Comparison of ENCODE assay signal across 9 mouse cellular contexts in the genomic region with DNA sequence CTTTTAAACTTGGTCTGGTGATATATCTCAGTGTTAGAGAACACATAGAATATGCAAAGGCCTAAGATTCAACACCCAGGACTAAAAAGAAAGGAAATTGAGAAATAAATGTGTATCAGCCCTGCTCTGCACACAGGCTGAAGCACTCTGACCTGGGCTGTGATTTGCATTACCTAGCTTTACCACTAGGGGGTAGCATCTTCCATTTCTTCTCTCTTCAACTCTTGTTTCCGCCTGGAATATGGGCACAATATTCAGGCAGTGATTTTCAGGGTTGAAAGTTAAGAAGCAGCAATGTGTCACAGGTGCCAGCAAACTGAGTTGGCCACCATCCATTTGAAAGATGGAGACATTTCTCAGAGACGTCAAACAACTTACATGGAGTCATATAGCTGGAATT. TPM values are rescaled to one million over a fixed set of nuclear protein-coding genes. Genes with fewer than 3 reads are reported as not detected.
DNase-seq lines count a peak whose midpoint lies in the region; ATAC-seq and TF ChIP-seq lines count a peak whose summit lies in the region.
"Had no signal": no experiment of that assay in that cellular context is flagged by ENCODE, and none has a peak within 500 bp of the region (broad histone marks: within the 10 kb centered on the region; RNA-seq: fewer than 3 reads in every experiment).

No protein-coding gene starts in this region.

- no peaks in the 10 kb centered on the region for H3K4me1 ChIP-seq in forebrain, embryonic 14.5 days (ENCODE audit: control insufficient read depth, insufficient read depth, low read length)
- no peaks in the 10 kb centered on the region for H3K4me1 ChIP-seq in forebrain, embryonic 11.5 days (replicated peaks; ENCODE audit: control insufficient read depth, insufficient read depth, low read length)
- H3K4me1 ChIP-seq in lung, adult 2 months (ENCODE audit: control insufficient read depth, insufficient read depth, low read length): no peaks in the 10 kb centered on the region
- H3K4me1 ChIP-seq: heart, embryonic 15.5 days had no signal

- H3K4me2 ChIP-seq in forebrain, embryonic 14.5 days (ENCODE audit: low read length): no peak overlapping the region
- H3K4me2 ChIP-seq in forebrain, embryonic 11.5 days (ENCODE audit: low read depth, low read length, severe bottlenecking): no peak overlapping the region
- H3K4me2 ChIP-seq: heart, embryonic 15.5 days had no signal

- DNase-seq in forebrain, embryonic 14.5 days (ENCODE audit: low spot score): peak; percentile 37
- DNase-seq in forebrain, embryonic 11.5 days (ENCODE audit: low spot score): no peak
- peak; percentile 3 for DNase-seq in lung, adult 2 months
- DNase-seq in lung, postnatal 4 days: no peak
- DNase-seq in embryo, embryonic 11 days: peak; percentile 41
- peak; percentile 43 for DNase-seq in mesoderm, embryonic 11.5 days (ENCODE audit: low read depth, low spot score)
- DNase-seq in frontal cortex, postnatal 14 days (ENCODE audit: low spot score in 2 of 2): no peak
- DNase-seq in right cerebral cortex, postnatal 36 days (ENCODE audit: low spot score in 2 of 2): no peak

- H3K36me3 ChIP-seq in forebrain, embryonic 14.5 days (ENCODE audit: control insufficient read depth, insufficient read depth, low read length): no peaks in the 10 kb centered on the region
- H3K36me3 ChIP-seq in forebrain, embryonic 11.5 days (ENCODE audit: control insufficient read depth, insufficient read depth, low read length): no peaks in the 10 kb centered on the region
- H3K36me3 ChIP-seq: heart, embryonic 15.5 days had no signal

- H3K9ac ChIP-seq in forebrain, embryonic 14.5 days (ENCODE audit: low read length): no peak overlapping the region
- no peak overlapping the region for H3K9ac ChIP-seq in forebrain, embryonic 11.5 days (ENCODE audit: low read length)
- H3K9ac ChIP-seq: heart, embryonic 15.5 days had no signal

- no peak overlapping the region for H3K4me3 ChIP-seq in forebrain, embryonic 14.5 days (ENCODE audit: low read depth, low read length)
- H3K4me3 ChIP-seq in forebrain, embryonic 11.5 days (ENCODE audit: low read depth, low read length): no peak overlapping the region
- H3K4me3 ChIP-seq in lung, adult 2 months (replicated peaks; ENCODE audit: extremely low read depth, low read depth, low read length): no peak overlapping the region
- H3K4me3 ChIP-seq: heart, embryonic 15.5 days had no signal

- no peak overlapping the region for H3K27ac ChIP-seq in forebrain, embryonic 14.5 days (ENCODE audit: low read depth, low read length)
- H3K27ac ChIP-seq in forebrain, embryonic 11.5 days (ENCODE audit: low read depth, low read length): no peak overlapping the region
- H3K27ac ChIP-seq: heart, embryonic 15.5 days had no signal

- no peak for TF ChIP-seq POLR2A in lung, adult 2 months (IDR thresholded peaks at IDR 0.05; ENCODE audit: borderline replicate concordance, extremely low read depth, low read depth, low read length)

- H3K27me3 ChIP-seq in forebrain, embryonic 14.5 days (replicated peaks; ENCODE audit: control insufficient read depth, insufficient read depth, low read length): no peaks in the 10 kb centered on the region
- no peaks in the 10 kb centered on the region for H3K27me3 ChIP-seq in forebrain, embryonic 11.5 days (ENCODE audit: control insufficient read depth, insufficient read depth, low read length)
- H3K27me3 ChIP-seq: heart, embryonic 15.5 days had no signal

- 54% methylated on average over 2 of the region's 2 CpGs for WGBS in forebrain, embryonic 14.5 days
- 66% methylated on average over 2 of the region's 2 CpGs for WGBS in forebrain, embryonic 11.5 days
- WGBS in lung, adult 2 months: 57% methylated on average over 2 of the region's 2 CpGs

- ATAC-seq in forebrain, embryonic 14.5 days: no peak
- ATAC-seq in forebrain, embryonic 11.5 days (replicated peaks; ENCODE audit: low FRiP score): no peak

- peak; percentile 46 for TF ChIP-seq CTCF in lung, adult 2 months (IDR thresholded peaks at IDR 0.05; ENCODE audit: insufficient read depth, low read length)

- no peaks in the 10 kb centered on the region for H3K9me3 ChIP-seq in forebrain, embryonic 14.5 days (replicated peaks; ENCODE audit: control insufficient read depth, low read length)
- no peaks in the 10 kb centered on the region for H3K9me3 ChIP-seq in forebrain, embryonic 11.5 days (ENCODE audit: control insufficient read depth, low read length)
- H3K9me3 ChIP-seq: heart, embryonic 15.5 days had no signal

RNA-seq across cellular contexts. Expression of gene Irx6, which starts 27.5 kb away (rescaled TPM):
- 0.38 and 0.69 TPM in 2 replicates for polyA plus RNA-seq in forebrain, embryonic 14.5 days (2014; fragmentation: Nextera tagmentation; extraction: Ambion mirVana)
- polyA plus RNA-seq in forebrain, embryonic 11.5 days (2014; fragmentation: Nextera tagmentation; extraction: Ambion mirVana): 0.15 and 0.36 TPM in 2 replicates
- polyA plus RNA-seq in lung, adult 2 months (2012; rRNA removed): not detected in 2 replicates

Comparison
In these comparisons a context has a peak if more than half of its experiments do, and no peak if none do; other contexts are left out.
1. DNase-seq: peak in forebrain, embryonic 14.5 days (single experiment), lung, adult 2 months (single experiment), embryo, embryonic 11 days (single experiment) and mesoderm, embryonic 11.5 days (single experiment); none in forebrain, embryonic 11.5 days (single experiment), lung, postnatal 4 days (0 of 2), frontal cortex, postnatal 14 days (0 of 2) and right cerebral cortex, postnatal 36 days (0 of 2).